Mouse (Mus musculus): Measurements from ENCODE around the gene Hnrnpa1.

Hnrnpa1 gene

DNA sequence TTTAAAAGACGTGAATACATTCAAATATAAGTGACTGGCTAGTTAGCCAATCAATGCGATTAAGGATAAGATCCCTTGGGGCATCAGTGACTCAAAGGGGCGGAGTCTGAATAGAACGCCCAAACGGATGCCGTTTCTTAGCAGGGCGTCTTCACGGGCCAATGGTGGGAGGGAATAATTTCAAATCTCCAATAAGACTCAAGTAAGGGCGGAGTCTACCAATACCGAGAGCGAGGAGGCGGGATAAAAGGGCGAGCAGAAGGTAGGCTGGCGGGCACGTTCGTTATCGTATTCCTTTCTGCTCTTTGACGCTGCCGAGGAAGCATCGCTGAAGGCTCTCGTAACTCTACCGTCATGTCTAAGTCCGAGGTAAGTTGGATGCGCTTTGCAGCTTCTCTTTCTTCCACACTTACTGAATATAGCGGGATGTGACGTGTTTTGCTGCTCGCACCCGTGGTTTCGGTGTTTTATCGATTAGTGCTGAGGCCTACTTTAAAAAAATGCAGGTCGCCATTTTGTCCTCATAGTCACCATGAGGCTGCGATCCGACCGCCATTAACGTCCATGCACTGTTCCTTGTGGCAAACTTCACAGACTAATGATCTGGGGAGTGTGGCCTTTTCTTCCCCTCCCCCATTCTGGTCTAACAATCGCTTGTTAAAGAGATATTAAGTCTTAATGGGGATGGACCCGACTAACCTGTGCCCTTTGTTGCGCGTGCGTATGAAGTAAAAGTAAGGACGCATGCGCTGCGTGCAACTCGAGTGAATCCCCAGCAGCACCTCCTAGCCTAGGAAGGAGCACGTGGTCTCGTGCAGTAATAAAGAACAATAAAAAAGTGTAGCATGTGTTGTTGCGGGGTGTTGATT is at the start of gene Hnrnpa1:
TSS of gene Hnrnpa1 (plus strand) at position 273 of the 869 bp plus-strand sequence.
- peak; percentile 92 for DNase-seq

GRCm38 (mm10) chr15:103190531-103191462 is 49.4 kb upstream of the Hnrnpa1 start:
- DNase-seq = no peak

DNA sequence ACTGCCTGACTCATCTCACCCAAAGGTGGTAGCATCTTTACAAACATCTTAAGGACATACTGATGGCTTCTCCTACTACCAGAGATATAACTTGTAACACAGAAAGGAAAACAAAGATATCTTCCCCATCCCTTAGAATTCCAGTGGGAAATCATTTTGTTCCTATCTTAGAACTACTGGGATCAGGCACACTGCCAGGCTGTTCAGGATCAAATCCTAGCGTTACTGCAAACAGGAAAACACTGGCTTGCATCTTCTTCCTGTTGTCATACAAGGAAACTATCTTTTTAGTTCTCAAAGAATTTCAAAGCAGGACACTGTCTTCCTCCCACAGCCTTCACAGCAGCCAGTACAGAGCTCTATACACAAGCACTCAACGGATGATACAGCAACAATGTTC is 46.6 kb upstream of the Hnrnpa1 start:
- DNase-seq = no peak

DNA sequence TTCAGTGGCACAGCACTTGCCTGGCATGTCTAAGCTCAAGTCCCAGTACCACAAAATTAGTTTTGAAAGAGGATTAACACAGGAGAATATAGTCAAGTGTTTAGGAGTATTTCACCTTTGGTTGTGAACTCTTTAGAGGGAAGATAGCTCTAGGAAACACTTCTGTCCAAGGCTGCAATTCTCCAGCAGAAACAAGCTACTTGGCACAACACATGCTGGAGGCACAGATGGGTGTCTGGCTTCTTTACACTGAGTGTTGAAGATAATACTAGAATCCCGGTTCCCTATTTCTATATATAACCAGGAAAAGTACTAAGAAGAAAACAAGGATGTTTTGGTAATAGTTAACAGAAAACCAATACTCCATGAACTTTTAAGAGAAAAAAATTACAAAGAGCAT is 43.4 kb upstream of the Hnrnpa1 start:
- no peak for DNase-seq

GRCm38 (mm10) chr15:103197785-103198184 is 42.4 kb upstream of the Hnrnpa1 start:
- DNase-seq = no peak

GRCm38 (mm10) chr15:103202088-103202793 is 38.0 kb upstream of the Hnrnpa1 start:
- no peak for DNase-seq

DNA sequence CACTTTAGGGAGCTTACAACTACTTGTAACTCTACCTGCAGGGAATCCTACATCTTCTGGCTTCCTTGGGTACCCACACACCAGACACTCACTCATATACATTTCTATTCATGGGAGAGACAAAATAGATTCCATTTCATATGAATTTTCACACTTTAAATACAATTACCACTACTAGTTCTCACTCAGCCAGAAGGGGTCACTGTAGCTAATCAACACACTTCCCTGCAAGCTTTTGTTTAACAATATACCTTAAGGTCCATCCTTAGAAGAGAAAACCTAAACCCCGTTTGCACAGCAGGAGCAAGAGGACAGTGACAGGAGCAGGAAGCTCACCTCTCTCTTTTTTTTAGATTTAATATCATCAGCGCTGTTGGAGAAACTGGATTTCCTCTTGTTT is 35.1 kb upstream of the Hnrnpa1 start:
- DNase-seq = no peak

- DNase-seq = no peak
These were observed 26.1 kb upstream of the Hnrnpa1 start for GRCm38 (mm10) chr15:103214149-103214548.

DNA sequence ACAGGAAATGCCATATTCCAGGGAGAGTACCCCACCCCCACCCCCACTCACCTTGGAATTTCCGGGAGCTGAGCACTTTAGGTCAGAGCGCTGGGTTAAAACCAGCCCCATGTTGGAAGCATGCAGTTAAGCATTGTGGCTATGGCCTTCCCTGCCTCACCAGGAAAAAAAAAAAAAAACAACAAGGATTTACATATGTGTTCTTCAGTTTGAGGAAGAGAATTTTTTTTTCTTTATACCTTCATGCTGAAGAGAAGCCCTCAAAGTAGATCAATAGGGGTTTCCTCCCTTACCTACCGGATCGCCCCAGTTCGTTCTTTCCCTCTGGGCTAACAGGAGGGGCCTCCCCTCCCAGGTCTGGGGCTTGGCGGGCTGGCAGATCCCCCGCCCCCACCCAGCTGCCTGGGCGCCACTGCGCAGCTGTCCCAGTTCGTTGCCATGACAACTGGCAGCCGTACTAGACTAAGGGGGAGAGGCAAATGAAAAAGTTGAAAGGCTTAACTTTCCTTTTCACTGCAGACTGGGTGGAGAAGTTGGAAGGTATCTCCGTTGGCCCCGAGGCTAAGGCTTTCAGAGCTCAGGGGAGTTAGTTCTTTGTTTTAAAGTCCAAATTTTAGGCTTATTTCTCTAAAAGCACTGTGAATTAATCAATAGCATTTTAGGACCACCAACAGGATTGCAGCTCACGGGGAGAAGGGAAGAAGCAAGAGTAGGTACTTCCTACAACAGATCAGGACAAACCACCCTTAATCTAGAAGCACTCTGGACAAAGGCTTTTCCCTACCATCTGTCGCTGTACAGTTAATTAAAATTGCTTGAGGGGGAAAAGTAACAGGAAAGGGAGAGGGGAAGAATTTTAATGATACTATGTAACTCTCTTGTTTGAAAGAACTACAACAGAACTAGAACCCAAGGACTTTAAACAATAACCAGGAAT is 25.0 kb upstream of the Hnrnpa1 start:
- peak; percentile 34 for DNase-seq

- no peak for DNase-seq
These were observed 24.2 kb upstream of the Hnrnpa1 start for GRCm38 (mm10) chr15:103216052-103216451.

DNA sequence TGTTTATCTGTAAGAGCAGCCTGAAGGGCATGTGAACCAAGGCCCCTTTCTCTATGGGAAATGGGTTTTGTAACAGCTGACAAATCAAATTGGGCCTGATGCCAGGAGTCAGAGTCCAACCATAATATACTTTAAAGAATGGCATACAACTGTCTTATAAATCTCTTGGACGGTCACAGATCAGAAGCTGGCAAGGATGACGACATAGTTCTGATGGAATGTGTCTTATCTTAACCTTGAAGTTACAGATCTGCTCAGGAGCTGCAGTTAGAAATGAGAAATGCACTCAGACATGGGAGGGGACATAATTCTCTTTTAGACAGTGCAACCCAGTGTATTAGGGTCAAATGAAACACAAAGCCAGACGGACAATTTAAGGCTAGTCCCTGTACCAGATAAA is 19.4 kb upstream of the Hnrnpa1 start:
- no peak for DNase-seq

DNA sequence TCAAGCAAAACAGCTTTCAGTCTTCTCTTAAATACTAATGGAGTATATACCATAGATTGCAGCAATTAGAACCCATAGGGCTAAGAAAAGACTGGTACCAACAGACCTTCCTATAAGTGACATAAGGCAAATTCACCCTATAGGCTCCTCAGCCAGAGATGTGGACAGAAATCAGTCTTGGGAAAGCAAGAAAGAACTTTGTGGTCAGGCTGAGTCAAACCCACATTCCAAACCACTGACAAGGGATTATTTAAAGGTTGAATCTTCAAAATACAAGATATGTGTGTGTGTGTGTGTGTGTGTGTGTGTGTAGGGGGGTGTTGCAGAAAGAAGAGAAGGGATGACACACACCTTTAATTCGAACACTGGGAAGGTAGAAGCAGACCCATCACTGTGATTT is 18.8 kb upstream of the Hnrnpa1 start:
- DNase-seq = no peak

DNA sequence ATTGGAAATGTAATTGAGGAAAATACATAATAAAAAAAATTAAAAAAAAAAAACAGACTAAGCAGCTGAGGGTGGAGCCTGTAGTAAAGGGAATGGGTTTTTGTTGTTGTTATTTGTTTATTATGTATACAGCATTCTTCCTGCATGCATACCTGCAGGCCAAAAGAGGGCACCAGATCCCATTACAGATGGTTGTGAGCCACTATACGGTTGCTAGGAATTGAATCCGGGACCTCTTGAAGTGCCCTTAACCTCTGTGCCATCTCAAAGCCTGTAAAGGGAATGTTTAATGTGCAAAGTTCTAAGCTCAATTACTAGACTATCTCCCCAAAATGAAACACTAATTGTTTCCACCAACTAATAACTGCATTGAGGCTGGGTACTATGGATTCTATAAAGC is 16.1 kb upstream of the Hnrnpa1 start:
- no peak for DNase-seq

DNA sequence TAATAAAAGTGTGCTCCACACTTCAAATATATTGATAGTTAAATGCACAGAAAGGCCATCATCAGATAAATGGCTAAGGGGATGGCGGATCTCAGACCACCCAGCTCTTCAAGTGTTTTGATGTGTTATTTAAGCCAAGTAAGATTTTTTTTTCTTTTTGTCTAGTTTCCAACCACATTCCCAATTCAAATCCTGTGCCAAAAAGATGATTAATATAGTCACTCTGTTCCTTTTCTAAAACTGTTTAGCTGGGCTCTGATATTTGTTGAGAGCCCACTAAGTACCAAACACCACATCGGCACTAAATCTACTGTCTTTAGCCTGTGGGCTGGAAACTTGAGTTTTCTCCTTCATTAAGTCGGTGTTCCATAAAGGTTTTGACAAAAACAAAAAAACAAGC is 13.2 kb upstream of the Hnrnpa1 start:
- no peak for DNase-seq

- no peak for DNase-seq
These were observed 12.7 kb upstream of the Hnrnpa1 start for GRCm38 (mm10) chr15:103227572-103227971.

GRCm38 (mm10) chr15:103228904-103229303 is 11.3 kb upstream of the Hnrnpa1 start:
- no peak for DNase-seq

DNA sequence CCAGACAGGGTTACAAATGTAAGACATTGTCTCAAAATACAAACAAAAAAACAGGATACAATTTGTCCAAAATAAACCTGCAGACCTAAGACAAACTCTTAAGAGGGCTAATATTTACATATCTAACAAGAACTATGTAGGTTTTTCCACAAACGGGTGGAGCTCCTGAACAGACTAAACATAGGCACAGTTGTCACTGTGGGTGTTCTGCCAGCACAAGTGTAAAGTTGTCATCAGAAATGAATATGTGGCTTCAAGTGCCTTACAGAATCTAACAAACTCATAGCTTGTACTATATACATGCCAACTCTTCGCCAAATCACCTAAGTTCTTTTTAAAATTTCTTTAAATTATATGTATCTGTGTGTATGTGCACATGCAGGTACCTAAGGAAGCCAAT is 7.1 kb upstream of the Hnrnpa1 start:
- no peak for DNase-seq

DNA sequence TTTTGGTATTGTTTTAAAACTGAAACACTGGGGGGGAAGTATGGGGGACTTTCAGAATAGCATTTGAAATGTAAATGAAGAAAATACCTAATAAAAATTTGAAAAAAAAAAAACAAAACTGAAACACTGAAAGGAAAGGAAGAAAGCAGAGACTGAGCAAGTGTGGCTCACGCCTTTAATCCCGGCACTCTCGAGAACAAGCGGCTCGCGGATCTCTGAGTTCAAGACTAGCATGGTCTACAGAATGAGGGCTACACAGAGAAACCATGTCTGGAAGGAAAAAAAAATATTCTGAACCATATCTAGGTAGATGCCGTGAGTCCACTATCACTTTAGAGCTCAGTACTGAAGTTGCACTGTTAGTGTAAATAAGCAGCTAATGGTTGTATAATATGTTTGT is 2.9 kb upstream of the Hnrnpa1 start:
- no peak for DNase-seq

GRCm38 (mm10) chr15:103239130-103239684 is 1.0 kb upstream of the Hnrnpa1 start:
- peak; percentile 92 for DNase-seq

- DNase-seq = peak; percentile 98
These were observed 510 bp upstream of the Hnrnpa1 start, which contains the start of gene Cbx5 for GRCm38 (mm10) chr15:103239685-103240159. TSS of gene Cbx5 (minus strand) at chr15:103239816.

Measured in cerebellum, adult 11 months (tissue).